Mouse (Mus musculus): Measurements from ENCODE around the gene Ptprb. TPM values are rescaled to one million over a fixed set of nuclear protein-coding genes. Genes with fewer than 3 reads are reported as not detected.

Gene Ptprb
- total and polyA plus RNA-seq, 3 experiments, result not detected

DNA sequence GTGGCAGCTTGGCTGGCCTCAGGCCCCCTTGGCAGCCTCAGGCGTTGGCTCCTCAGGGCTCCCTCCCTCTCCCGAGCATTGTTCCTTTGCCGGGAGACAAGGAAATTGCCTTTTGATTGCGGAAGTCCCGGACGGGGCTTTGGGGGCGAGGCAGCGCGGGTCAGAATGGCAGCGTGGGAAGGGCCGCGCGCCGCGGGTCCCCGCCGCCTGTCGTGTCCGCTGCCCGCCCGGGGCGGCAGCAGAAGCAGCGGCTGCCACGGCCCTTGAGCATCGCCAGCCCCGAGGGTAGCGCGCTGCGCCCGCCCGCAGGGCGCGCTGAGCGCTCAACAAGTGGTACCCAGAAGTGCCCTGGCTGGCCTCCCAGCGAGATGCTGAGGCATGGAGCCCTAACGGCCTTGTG, 25.9 kb downstream of the Ptprb start:
- Histone ChIP-seq H3K79me2 (ENCODE audit: control insufficient read depth, insufficient read depth, low read length, poor library complexity) (no peaks in the 10 kb centered on the region), H3K9me3 (replicated peaks; ENCODE audit: insufficient read depth, low read length) (no peaks in the 10 kb centered on the region), H3K36me3 (ENCODE audit: control insufficient read depth in 1 of 2, insufficient read depth in 2 of 2, low read length in 2 of 2) (no peaks in the 10 kb centered on the region), H3K4me1 (ENCODE audit: control insufficient read depth in 1 of 2, insufficient read depth in 2 of 2, low read length in 2 of 2) (no peaks in the 10 kb centered on the region), H3K27me3 (ENCODE audit: control insufficient read depth in 1 of 2, insufficient read depth in 2 of 2, low read length in 2 of 2) (no peaks in the 10 kb centered on the region), H3K4me3 (ENCODE audit: control insufficient read depth in 1 of 2, insufficient read depth in 1 of 2, low read depth in 2 of 2, low read length in 2 of 2) (no peak overlapping the region), H3K27ac (ENCODE audit: control insufficient read depth, low read depth, low read length) (no peak overlapping the region), H3K9ac (ENCODE audit: control insufficient read depth, low read depth, low read length, poor library complexity, severe bottlenecking) (no peak overlapping the region)
- no peak for TF ChIP-seq ELF1 (IDR thresholded peaks at IDR 0.05; ENCODE audit: low read depth, low read length)
- no peak for TF ChIP-seq USF2 (IDR thresholded peaks at IDR 0.05; ENCODE audit: borderline replicate concordance in 1 of 2, insufficient read depth in 1 of 2, low read depth in 1 of 2, low read length in 2 of 2)
- DNase-seq (ENCODE audit: low read depth, low spot score), result no peak

DNA sequence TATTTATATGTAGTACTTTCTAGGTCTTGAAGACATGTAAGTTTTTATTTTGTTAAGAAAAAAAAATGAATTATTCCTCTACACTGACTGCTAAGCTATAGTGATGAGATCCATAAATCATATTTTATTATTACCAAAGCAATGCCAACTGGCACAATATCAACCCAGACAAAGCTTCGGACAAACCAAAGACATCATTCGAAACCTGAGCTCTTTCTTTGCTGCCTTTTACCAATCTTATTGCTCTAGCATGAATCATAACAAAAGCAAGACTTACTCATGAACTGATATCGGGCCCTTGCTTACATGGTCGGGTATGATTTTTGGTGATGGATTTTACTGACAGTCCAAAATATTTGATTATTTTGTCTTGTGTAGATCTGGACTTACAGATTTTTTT, 29.0 kb downstream of the Ptprb start:
- H3K4me3 ChIP-seq (ENCODE audit: control insufficient read depth in 1 of 2, insufficient read depth in 1 of 2, low read depth in 2 of 2, low read length in 2 of 2), result no peak overlapping the region
- H3K27ac ChIP-seq (ENCODE audit: control insufficient read depth, low read depth, low read length), result no peak overlapping the region

DNA sequence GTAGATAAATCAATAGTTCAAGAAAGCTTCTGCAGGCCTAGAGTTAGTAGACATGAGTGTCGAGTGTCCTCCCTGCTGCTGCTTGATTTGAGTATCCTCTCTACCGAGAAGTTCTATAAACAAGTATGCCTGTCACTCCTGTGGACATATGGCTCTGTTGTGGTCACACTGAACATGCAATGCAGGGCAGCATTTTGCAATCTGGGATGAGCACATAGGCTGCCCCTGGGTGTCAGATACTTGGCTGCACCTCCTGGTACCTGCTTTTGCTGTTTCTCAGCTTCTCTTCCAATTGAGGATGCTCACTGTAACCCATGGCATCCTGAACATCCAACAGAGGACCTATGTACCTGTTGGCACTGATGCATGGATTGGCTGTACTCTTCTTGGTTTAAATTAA, 34.1 kb downstream of the Ptprb start:
- DNase-seq (ENCODE audit: low read depth, low spot score), result no peak
- Histone ChIP-seq H3K27ac (ENCODE audit: control insufficient read depth, low read depth, low read length) (no peak overlapping the region), H3K9ac (ENCODE audit: control insufficient read depth, low read depth, low read length, poor library complexity, severe bottlenecking) (no peak overlapping the region), H3K36me3 (ENCODE audit: control insufficient read depth in 1 of 2, insufficient read depth in 2 of 2, low read length in 2 of 2) (no peaks in the 10 kb centered on the region), H3K27me3 (ENCODE audit: control insufficient read depth in 1 of 2, insufficient read depth in 2 of 2, low read length in 2 of 2) (no peaks in the 10 kb centered on the region), H3K4me3 (ENCODE audit: control insufficient read depth in 1 of 2, insufficient read depth in 1 of 2, low read depth in 2 of 2, low read length in 2 of 2) (no peak overlapping the region), H3K4me1 (ENCODE audit: control insufficient read depth in 1 of 2, insufficient read depth in 2 of 2, low read length in 2 of 2) (no peaks in the 10 kb centered on the region), H3K9me3 (replicated peaks; ENCODE audit: insufficient read depth, low read length) (no peaks in the 10 kb centered on the region), H3K79me2 (ENCODE audit: control insufficient read depth, insufficient read depth, low read length, poor library complexity) (no peaks in the 10 kb centered on the region)
- TF ChIP-seq ETS1 (IDR thresholded peaks at IDR 0.05; ENCODE audit: low read depth, low read length) (no peak), CHD2 (IDR thresholded peaks at IDR 0.05; ENCODE audit: low read length) (no peak), MAX (IDR thresholded peaks at IDR 0.05; ENCODE audit: low read length) (no peak), BHLHE40 (IDR thresholded peaks at IDR 0.05; ENCODE audit: borderline replicate concordance, low read depth, low read length) (no peak), GATA1 (IDR thresholded peaks at IDR 0.05; ENCODE audit: low read depth, low read length) (no peak), E2F4 (IDR thresholded peaks at IDR 0.05; ENCODE audit: borderline replicate concordance, low read depth, low read length) (no peak), UBTF (IDR thresholded peaks at IDR 0.05; ENCODE audit: borderline replicate concordance, insufficient read depth, low read depth, low read length) (no peak), USF2 (IDR thresholded peaks at IDR 0.05; ENCODE audit: borderline replicate concordance in 1 of 2, insufficient read depth in 1 of 2, low read depth in 1 of 2, low read length in 2 of 2) (no peak)

More for the DNA sequence above, 29.0 kb downstream of the Ptprb start:
- Histone ChIP-seq H3K9ac (ENCODE audit: control insufficient read depth, low read depth, low read length, poor library complexity, severe bottlenecking) (no peak overlapping the region), H3K4me1 (ENCODE audit: control insufficient read depth in 1 of 2, insufficient read depth in 2 of 2, low read length in 2 of 2) (no peaks in the 10 kb centered on the region), H3K36me3 (ENCODE audit: control insufficient read depth in 1 of 2, insufficient read depth in 2 of 2, low read length in 2 of 2) (no peaks in the 10 kb centered on the region), H3K79me2 (ENCODE audit: control insufficient read depth, insufficient read depth, low read length, poor library complexity) (no peaks in the 10 kb centered on the region), H3K9me3 (replicated peaks; ENCODE audit: insufficient read depth, low read length) (no peaks in the 10 kb centered on the region), H3K27me3 (ENCODE audit: control insufficient read depth in 1 of 2, insufficient read depth in 2 of 2, low read length in 2 of 2) (no peaks in the 10 kb centered on the region)
- no peak for DNase-seq (ENCODE audit: low read depth, low spot score)
- TF ChIP-seq E2F4 (IDR thresholded peaks at IDR 0.05; ENCODE audit: borderline replicate concordance, low read depth, low read length) (no peak), POLR2AphosphoS2 (IDR thresholded peaks at IDR 0.05; ENCODE audit: low read length) (no peak), MYC (IDR thresholded peaks at IDR 0.05; ENCODE audit: low read depth, low read length) (no peak), BHLHE40 (IDR thresholded peaks at IDR 0.05; ENCODE audit: borderline replicate concordance, low read depth, low read length) (no peak)
